Mouse (Mus musculus) lung, postnatal 0 days (tissue): Measurements from ENCODE around the gene Ccdc54.

Experiments
- CTCF ChIP-seq: IDR thresholded peaks from 2 replicates; pipeline ENCODE4 v1.5.1; 2016; ENCODE audit warnings: antibody characterized with exemption, mild to moderate bottlenecking
- EP300 ChIP-seq: IDR thresholded peaks from 2 replicates; pipeline ENCODE4 v1.6.1; 2016; ENCODE audit warnings: antibody characterized with exemption, mild to moderate bottlenecking, control low read depth

DNA sequence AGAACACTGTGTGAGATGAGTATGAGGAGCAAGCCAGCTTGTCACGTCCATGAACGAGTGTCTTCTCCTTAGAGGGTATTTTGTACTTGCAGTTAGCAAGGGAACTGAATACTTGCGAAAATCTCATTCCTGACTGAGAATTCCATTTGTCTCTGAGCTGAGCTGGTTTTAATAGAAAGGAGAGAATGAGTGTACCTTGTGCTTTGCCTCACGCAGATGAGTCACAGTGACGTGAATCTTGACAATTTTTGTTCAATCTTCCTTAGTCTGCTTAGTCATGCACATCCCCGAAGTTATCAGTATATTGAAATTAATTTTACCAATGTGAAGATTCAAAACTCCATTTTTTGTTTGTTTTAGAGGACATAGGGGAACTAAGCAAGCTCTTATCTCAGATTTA is 12.6 kb downstream of the Ccdc54 start:
- TF ChIP-seq CTCF (no peak), EP300 (no peak)
